Mouse (Mus musculus): Measurements from ENCODE around the gene Ppm1m.

- TF ChIP-seq EP300 (IDR thresholded peaks at IDR 0.05; ENCODE audit: low read depth) (no peak), CTCF (IDR thresholded peaks at IDR 0.05; ENCODE audit: low read depth) (no peak)
Measured at GRCm38 (mm10) chr9:106195693-106196092, 3.9 kb downstream of the Ppm1m start.

Data from liver, postnatal 0 days (tissue).